Mouse (Mus musculus) induced T-regulatory cell, adult 2 months (primary cell): Measurements from ENCODE around the gene Amz2.
A peak's percentile ranks its signal among the peaks of the same experiment; 100 is the strongest.

Experiments used
- DNase-seq: peaks from one replicate; pipeline ENCODE4 v3.0.0-alpha.2; 2012; ENCODE audit warnings: low read depth

The Amz2 gene

DNA sequence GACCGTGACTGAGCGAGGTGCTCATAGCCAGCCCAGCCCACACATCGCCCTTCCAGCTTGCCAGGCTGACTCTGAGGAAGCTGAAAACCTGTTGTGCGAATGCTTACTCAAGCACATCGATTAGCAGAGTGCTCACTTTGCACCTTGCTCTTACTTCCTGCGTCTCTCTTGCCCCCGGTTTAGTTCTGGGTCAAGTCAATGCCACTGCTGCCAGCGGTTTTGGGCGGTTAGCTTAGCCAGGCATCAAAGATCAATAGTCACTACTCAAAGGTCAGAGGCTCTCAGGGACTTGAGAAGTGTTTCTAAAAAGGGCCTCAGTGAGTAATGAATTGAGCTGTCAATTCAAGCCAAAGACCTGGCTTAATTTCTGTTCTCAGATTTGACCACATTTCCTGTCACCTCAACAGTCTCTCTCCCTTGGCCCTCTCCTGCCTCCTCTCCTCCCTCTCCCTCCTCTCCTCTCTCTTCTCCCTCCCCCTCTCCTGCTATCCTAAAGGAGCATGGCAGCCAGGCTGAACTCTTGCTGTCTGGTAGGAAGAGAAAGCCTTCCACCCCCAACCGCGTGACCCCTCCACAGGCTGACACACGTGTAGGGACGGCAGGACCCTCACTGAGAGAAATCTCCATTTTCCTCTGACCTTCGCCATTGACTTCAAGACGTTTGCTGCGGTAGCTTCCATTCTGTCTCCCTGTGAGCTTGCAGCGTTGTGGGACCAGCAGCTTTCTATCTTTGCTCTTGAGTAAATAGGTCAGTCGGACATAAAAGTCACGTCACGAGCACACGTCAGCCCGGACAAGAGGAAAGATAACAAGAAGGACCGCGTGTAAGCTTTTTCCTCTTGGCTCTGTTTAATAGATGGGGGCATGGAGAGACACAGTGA lies 69.4 kb downstream of the Amz2 start:
- peak; percentile 72 for DNase-seq

GRCm38 (mm10) chr11:109495771-109496474 lies 70.2 kb downstream of the Amz2 start:
- peak; percentile 84 for DNase-seq

- DNase-seq, result no peak
Observed at GRCm38 (mm10) chr11:109496475-109496993, 70.8 kb downstream of the Amz2 start.

- peak; percentile 70 for DNase-seq
Observed at GRCm38 (mm10) chr11:109496996-109497714, 71.4 kb downstream of the Amz2 start.

GRCm38 (mm10) chr11:109497990-109498389 lies 72.2 kb downstream of the Amz2 start:
- DNase-seq, result no peak

DNA sequence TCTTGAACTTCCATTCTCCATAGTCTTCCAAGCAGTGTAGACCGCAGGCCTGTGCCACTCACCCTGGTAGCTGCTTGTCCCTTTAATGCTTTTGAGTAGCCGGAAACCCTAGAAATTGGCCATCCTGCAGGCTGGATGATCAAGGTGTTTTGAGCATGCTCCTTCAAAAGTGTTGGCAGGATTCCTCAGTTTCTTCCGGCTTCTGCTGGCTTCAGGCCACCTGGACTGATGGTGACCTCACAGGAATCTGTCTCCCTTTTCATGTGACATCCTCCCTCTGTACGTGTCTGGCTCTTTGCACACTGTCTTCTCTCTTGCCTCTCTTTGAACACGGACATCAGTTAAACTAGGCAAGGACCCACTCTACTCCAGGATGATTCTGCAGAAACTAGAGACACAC lies 74.5 kb downstream of the Amz2 start:
- DNase-seq, result no peak
